Mouse (Mus musculus) MEL (cell line): ENCODE measurements around the gene Arhgap42. TPM values are rescaled to one million over a fixed set of nuclear protein-coding genes. Genes with fewer than 3 reads are reported as not detected.

Source experiments
- DNase-seq: peaks from one replicate; pipeline ENCODE4 v3.0.0; 2011; ENCODE audit warnings: low read depth, low spot score
- H3K27ac ChIP-seq: 2 replicates; pipeline ENCODE4 v1.5.1; 2012; ENCODE audit warnings: low read depth, mild to moderate bottlenecking, control low read depth, low read length, moderate library complexity; ENCODE audit not compliant: control insufficient read depth
- H3K27me3 ChIP-seq, 2 experiments: fragments of 150-350 bp in 1 of 2; sonication (generic) in 1 of 2; 2 replicates each; pipeline ENCODE4 v1.6.1; 2012; ENCODE audit warnings: low read length in 2 of 2, mild to moderate bottlenecking in 2 of 2, improper control_type of control experiment in 1 of 2, moderate library complexity in 1 of 2; ENCODE audit not compliant: insufficient read depth in 2 of 2, control insufficient read depth in 1 of 2
- H3K36me3 ChIP-seq, 2 experiments: 2 replicates each; pipeline ENCODE4 v1.6.1; 2012 to 2014; ENCODE audit warnings: low read length in 2 of 2, improper control_type of control experiment in 1 of 2, inconsistent platforms in 1 of 2, mild to moderate bottlenecking in 1 of 2; ENCODE audit not compliant: insufficient read depth in 2 of 2, control insufficient read depth in 1 of 2
- H3K4me1 ChIP-seq, 2 experiments: fragments of 150-350 bp in 1 of 2; sonication (generic) in 1 of 2; 2 replicates each; pipeline ENCODE4 v1.6.1; 2012; ENCODE audit warnings: low read length in 2 of 2, improper control_type of control experiment in 1 of 2, mild to moderate bottlenecking in 1 of 2; ENCODE audit not compliant: insufficient read depth in 2 of 2, control insufficient read depth in 1 of 2
- H3K4me3 ChIP-seq, 2 experiments: fragments of 150-350 bp in 1 of 2; sonication (generic) in 1 of 2; 2 replicates each; pipeline ENCODE4 v1.5.1; 2012; ENCODE audit warnings: low read depth in 2 of 2, low read length in 2 of 2, mild to moderate bottlenecking in 2 of 2, moderate library complexity in 2 of 2, control low read depth in 1 of 2, improper control_type of control experiment in 1 of 2; ENCODE audit not compliant: control insufficient read depth in 1 of 2, insufficient read depth in 1 of 2
- H3K79me2 ChIP-seq: 2 replicates; pipeline ENCODE4 v1.6.1; 2012; ENCODE audit warnings: mild to moderate bottlenecking, low read length, moderate library complexity; ENCODE audit not compliant: control insufficient read depth, poor library complexity, insufficient read depth
- H3K9ac ChIP-seq: 2 replicates; pipeline ENCODE4 v1.6.1; 2012; ENCODE audit warnings: low read depth, mild to moderate bottlenecking, control low read depth, low read length, moderate library complexity; ENCODE audit not compliant: control insufficient read depth, poor library complexity, severe bottlenecking
- H3K9me3 ChIP-seq: fragments of 150-350 bp; sonication (generic); replicated peaks from 2 replicates; pipeline ENCODE4 v1.6.1; 2012; ENCODE audit warnings: mild to moderate bottlenecking, low read length, improper control_type of control experiment, moderate library complexity; ENCODE audit not compliant: insufficient read depth
- CHD2 ChIP-seq: IDR thresholded peaks from 2 replicates; pipeline ENCODE4 v1.6.1; 2011; ENCODE audit warnings: low read length, improper control_type of control experiment
- E2F4 ChIP-seq: IDR thresholded peaks from 2 replicates; pipeline ENCODE4 v1.6.1; 2011; ENCODE audit warnings: low read depth, low read length, improper control_type of control experiment, borderline replicate concordance
- EP300 ChIP-seq, 2 experiments: IDR thresholded peaks; 2 replicates each; pipeline ENCODE4 v1.6.1; 2011; ENCODE audit warnings: improper control_type of control experiment in 2 of 2, low read length in 2 of 2, low read depth in 1 of 2, mild to moderate bottlenecking in 1 of 2
- KAT2A ChIP-seq: conservative IDR thresholded peaks from 2 replicates; pipeline ENCODE4 v1.6.1; 2012; ENCODE audit warnings: low read depth, low read length, improper control_type of control experiment, inconsistent platforms
- MAFK ChIP-seq: IDR thresholded peaks from 2 replicates; pipeline ENCODE4 v1.6.1; 2011; ENCODE audit warnings: low read depth, mild to moderate bottlenecking, low read length, improper control_type of control experiment, borderline replicate concordance
- MAX ChIP-seq: IDR thresholded peaks from 2 replicates; pipeline ENCODE4 v1.6.1; 2011; ENCODE audit warnings: low read length, improper control_type of control experiment
- MAZ ChIP-seq: IDR thresholded peaks from 2 replicates; pipeline ENCODE4 v1.6.1; 2012; ENCODE audit warnings: low read depth, mild to moderate bottlenecking, inconsistent platforms, low read length, improper control_type of control experiment
- MEF2A ChIP-seq: IDR thresholded peaks from 2 replicates; pipeline ENCODE4 v1.6.1; 2014; ENCODE audit warnings: low read depth, mild to moderate bottlenecking, inconsistent platforms, low read length, improper control_type of control experiment; ENCODE audit not compliant: poor library complexity, insufficient replicate concordance, severe bottlenecking; ENCODE audit errors: extremely low read depth
- MYB ChIP-seq: IDR thresholded peaks from 2 replicates; pipeline ENCODE4 v1.6.1; 2011; ENCODE audit warnings: mild to moderate bottlenecking, low read depth, low read length, improper control_type of control experiment
- NRF1 ChIP-seq: IDR thresholded peaks from 2 replicates; pipeline ENCODE4 v1.6.1; 2014; ENCODE audit warnings: low read depth, mild to moderate bottlenecking, inconsistent platforms, low read length, improper control_type of control experiment, moderate library complexity; ENCODE audit not compliant: poor library complexity, insufficient read depth, severe bottlenecking
- RAD21 ChIP-seq: IDR thresholded peaks from 2 replicates; pipeline ENCODE4 v1.6.1; 2011; ENCODE audit warnings: mild to moderate bottlenecking, low read depth, low read length, improper control_type of control experiment
- TAL1 ChIP-seq: IDR thresholded peaks from 2 replicates; pipeline ENCODE4 v1.6.1; 2012; ENCODE audit warnings: mild to moderate bottlenecking, inconsistent platforms, low read length, moderate library complexity, mixed read lengths
- TBP ChIP-seq: IDR thresholded peaks from 2 replicates; pipeline ENCODE4 v1.8.0; 2011; ENCODE audit warnings: low read depth, low read length, improper control_type of control experiment
- UBTF ChIP-seq: IDR thresholded peaks from 2 replicates; pipeline ENCODE4 v1.6.1; 2012; ENCODE audit warnings: low read depth, mild to moderate bottlenecking, inconsistent platforms, low read length, improper control_type of control experiment, moderate library complexity, borderline replicate concordance; ENCODE audit not compliant: insufficient read depth
- USF2 ChIP-seq, 2 experiments: IDR thresholded peaks; 2 replicates each; pipeline ENCODE4 v1.6.1; 2011 to 2012; ENCODE audit warnings: improper control_type of control experiment in 2 of 2, low read length in 2 of 2, borderline replicate concordance in 1 of 2, inconsistent platforms in 1 of 2, low read depth in 1 of 2, mild to moderate bottlenecking in 1 of 2; ENCODE audit not compliant: insufficient read depth in 1 of 2
- ZKSCAN1 ChIP-seq: IDR thresholded peaks from 2 replicates; pipeline ENCODE4 v1.6.1; 2012; ENCODE audit warnings: low read depth, mild to moderate bottlenecking, inconsistent platforms, low read length, improper control_type of control experiment, moderate library complexity
- ZNF384 ChIP-seq: IDR thresholded peaks from 2 replicates; pipeline ENCODE4 v1.6.1; 2012; ENCODE audit warnings: low read depth, mild to moderate bottlenecking, inconsistent platforms, low read length, improper control_type of control experiment
- polyA plus RNA-seq, 2 experiments: library from polyadenylated mRNA; stranded (reverse) in 1 of 2; unstranded in 1 of 2; fragments of >175 nt in 1 of 2; fragments of >200 nt in 1 of 2; gene quantifications; 2 replicates each; pipeline versions ENCODE4 v1.2.1 to v1.2.4; 2012; ENCODE audit warnings: low replicate concordance in 2 of 2, low read depth in 1 of 2; ENCODE audit not compliant: insufficient read length in 2 of 2, insufficient read depth in 1 of 2, missing spikeins in 1 of 2
- total RNA-seq: library from RNA; depleted of rRNA; stranded (reverse); fragments of 300-350 nt; gene quantifications from 2 replicates; pipeline ENCODE4 v1.2.3, GENCODE M21; 2012; rRNA removed

Gene Arhgap42
- not detected in 2 replicates for total RNA-seq
- not detected for polyA plus RNA-seq

DNA sequence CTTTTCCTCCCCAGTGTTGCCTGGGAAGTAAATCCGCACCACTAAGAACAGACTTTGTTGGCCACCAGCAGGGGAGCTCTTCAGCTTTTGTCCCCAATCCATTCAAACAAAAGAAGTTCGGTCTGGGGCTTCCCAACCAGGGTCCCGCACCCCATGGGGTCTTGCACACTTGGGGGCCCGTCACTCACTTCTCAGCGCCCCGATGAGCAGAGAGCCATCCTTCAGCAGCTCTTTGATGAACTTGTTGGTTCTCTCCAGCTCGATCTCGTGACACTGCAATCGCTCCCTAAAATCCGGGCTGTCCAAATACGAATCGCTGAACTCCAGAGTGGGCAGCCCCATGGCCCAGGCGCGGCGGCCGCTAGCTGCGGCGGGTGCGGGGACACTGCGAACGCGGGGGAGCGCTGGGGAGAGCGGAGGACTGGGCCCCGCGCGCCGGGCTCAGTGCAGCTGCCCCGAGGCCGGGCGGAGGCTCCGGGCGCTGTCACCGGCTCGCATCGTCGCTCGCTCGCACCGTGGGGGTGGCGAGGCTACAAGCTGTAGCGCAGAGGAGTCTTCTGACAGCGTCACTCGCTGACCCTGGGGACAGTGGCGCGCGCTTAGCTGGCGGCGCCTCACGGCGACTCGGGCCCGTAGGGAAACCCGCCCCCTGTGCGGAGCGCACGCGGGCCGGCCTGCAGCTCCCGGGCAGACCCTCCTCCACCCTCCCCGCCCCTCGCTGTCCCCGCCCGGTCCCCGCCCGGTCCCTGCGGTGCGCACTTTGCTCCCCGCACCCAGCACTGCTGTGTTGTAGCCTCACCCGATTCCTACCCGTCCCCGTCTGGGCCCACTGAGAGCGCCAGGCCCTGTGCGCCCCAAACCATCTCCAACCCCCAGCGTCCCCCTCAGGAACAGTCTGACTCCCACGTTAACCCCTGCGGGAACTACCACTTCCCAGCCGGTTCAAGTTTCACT, at the start of gene Arhgap42:
Gene Arhgap42 (minus strand): TSS at position 664 of the 954 bp plus-strand sequence.
- H3K36me3 ChIP-seq: no peaks in the 10 kb centered on the region
- H3K79me2 ChIP-seq: no peaks in the 10 kb centered on the region
- TF ChIP-seq USF2 (IDR thresholded peaks at IDR 0.05; ENCODE audit: borderline replicate concordance in 1 of 2, insufficient read depth in 1 of 2, low read depth in 1 of 2, low read length in 2 of 2): no peak
- no peak within 1 kb of the TSS for H3K27ac ChIP-seq
- no peak within 1 kb of the TSS for H3K4me3 ChIP-seq
- H3K27me3 ChIP-seq: no peaks in the 10 kb centered on the region
- H3K4me1 ChIP-seq: no peaks in the 10 kb centered on the region
- H3K9me3 ChIP-seq: no peaks in the 10 kb centered on the region
- DNase-seq: no peak
- no peak within 1 kb of the TSS for H3K9ac ChIP-seq

GRCm38 (mm10) chr9:9288140-9288539, 49.2 kb upstream of the Arhgap42 start:
- Histone ChIP-seq H3K27me3 (no peaks in the 10 kb centered on the region), H3K79me2 (no peaks in the 10 kb centered on the region), H3K9me3 (no peaks in the 10 kb centered on the region), H3K9ac (no peak overlapping the region), H3K27ac (no peak overlapping the region), H3K36me3 (no peaks in the 10 kb centered on the region), H3K4me1 (no peaks in the 10 kb centered on the region), H3K4me3 (no peak overlapping the region)
- no peak for DNase-seq
- TF ChIP-seq E2F4: no peak
- TF ChIP-seq TAL1: no peak
- TF ChIP-seq EP300 (IDR thresholded peaks at IDR 0.05; ENCODE audit: low read depth in 1 of 2, low read length in 2 of 2): no peak
- no peak for TF ChIP-seq MAX
- TF ChIP-seq CHD2: no peak
- no peak for TF ChIP-seq TBP
- no peak for TF ChIP-seq NRF1
- TF ChIP-seq MAZ: no peak
- TF ChIP-seq ZNF384: no peak
- no peak for TF ChIP-seq MAFK
- TF ChIP-seq RAD21: no peak
- TF ChIP-seq ZKSCAN1: no peak
- no peak for TF ChIP-seq UBTF
- TF ChIP-seq MEF2A: no peak
- no peak for TF ChIP-seq MYB
- TF ChIP-seq KAT2A: no peak
